Mouse (Mus musculus) kidney, adult 2 months (tissue): ENCODE results near the gene Elp4. TPM values are rescaled to one million over a fixed set of nuclear protein-coding genes. Genes with fewer than 3 reads are reported as not detected.

Source experiments
- DNase-seq: peaks from one replicate; pipeline ENCODE4 v3.0.0; 2021
- H3K27ac ChIP-seq: fragments of 200-500 bp; 2 replicates; pipeline ENCODE4 v1.5.1; 2012; ENCODE audit warnings: low read depth, low read length, control low read depth, inconsistent platforms; ENCODE audit not compliant: insufficient read depth
- H3K27me3 ChIP-seq: fragments of 200-500 bp; replicated peaks from 2 replicates; pipeline ENCODE4 v1.6.1; 2012; ENCODE audit warnings: mild to moderate bottlenecking, moderate library complexity, low read length, inconsistent platforms; ENCODE audit not compliant: control insufficient read depth, insufficient read depth
- H3K36me3 ChIP-seq: fragments of 200-500 bp; 2 replicates; pipeline ENCODE4 v1.6.1; 2012; ENCODE audit warnings: mild to moderate bottlenecking, moderate library complexity, low read length, inconsistent platforms; ENCODE audit not compliant: control insufficient read depth, insufficient read depth
- H3K4me1 ChIP-seq: fragments of 200-500 bp; 2 replicates; pipeline ENCODE4 v1.6.1; 2011; ENCODE audit warnings: low read length; ENCODE audit not compliant: control insufficient read depth, insufficient read depth
- H3K4me3 ChIP-seq: fragments of 200-500 bp; 2 replicates; pipeline ENCODE4 v1.5.1; 2011; ENCODE audit warnings: mild to moderate bottlenecking, low read depth, low read length, control low read depth; ENCODE audit not compliant: insufficient read depth
- CTCF ChIP-seq: fragments of 200-500 bp; conservative IDR thresholded peaks from 2 replicates; pipeline ENCODE4 v1.5.1; 2011; ENCODE audit warnings: low read depth, mild to moderate bottlenecking, control low read depth, low read length, moderate library complexity, mixed read lengths; ENCODE audit not compliant: insufficient read depth, insufficient read length
- POLR2A ChIP-seq: fragments of 200-500 bp; IDR thresholded peaks from one replicate; pipeline ENCODE4 v1.6.1; 2011; ENCODE audit warnings: low read depth, low read length, control low read depth
- WGBS: fragments of 180-500 bp; shearing (Covaris S2); methylation state at CpG from one replicate; pipeline ENCODE4 v1.1.7; 2018; 5-methylcytosine and 5-hydroxymethylcytosine counted together
- polyA plus RNA-seq: library from polyadenylated mRNA; depleted of rRNA; stranded (reverse); fragments of >200 nt; gene quantifications from 2 replicates; pipeline ENCODE4 v1.2.3, GENCODE M21; 2012

Elp4 gene
- polyA plus RNA-seq, 1 experiment = 3.3 TPM

DNA sequence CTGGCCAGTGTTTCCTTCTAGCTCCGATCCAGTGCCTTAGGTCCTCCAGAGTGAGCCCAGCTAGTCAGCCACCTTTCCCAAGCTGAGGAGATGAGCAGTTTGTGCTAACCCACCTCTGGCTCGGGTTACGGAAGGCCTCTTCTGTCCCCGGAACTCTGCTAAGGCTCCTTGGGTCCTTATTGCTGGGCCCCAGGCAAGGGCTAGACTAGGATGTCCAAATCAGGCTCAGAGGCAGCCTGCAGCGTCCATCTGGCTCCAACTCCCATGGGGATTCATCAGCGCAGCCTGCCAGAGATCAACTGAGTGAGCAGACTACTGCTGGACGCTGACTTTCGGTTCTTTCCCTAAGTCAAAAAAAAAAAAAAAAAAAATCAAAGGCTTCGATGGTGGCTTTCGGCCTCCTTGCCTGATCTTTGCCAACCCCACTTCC is 230.7 kb downstream of the Elp4 start:
- no peak overlapping the region for H3K27ac ChIP-seq

GRCm38 (mm10) chr2:105673054-105673453 is 231.3 kb downstream of the Elp4 start:
- Histone ChIP-seq H3K36me3 (no peaks in the 10 kb centered on the region), H3K4me1 (peaks cover 8% of the 10 kb centered on the region; the same call in 1 of the 2 replicates), H3K27me3 (peaks cover 20% of the 10 kb centered on the region), H3K4me3 (no peak overlapping the region), H3K27ac (no peak overlapping the region)
- TF ChIP-seq CTCF (no peak), POLR2A (no peak)
- 3% methylated on average over 6 of the region's 6 CpGs for WGBS
- no peak for DNase-seq

More for the DNA sequence above, 230.7 kb downstream of the Elp4 start:
- Histone ChIP-seq H3K4me1 (peaks cover 8% of the 10 kb centered on the region; the same call in 1 of the 2 replicates), H3K36me3 (no peaks in the 10 kb centered on the region), H3K27me3 (peaks cover 20% of the 10 kb centered on the region), H3K4me3 (no peak overlapping the region)
- 14% methylated on average over 10 of the region's 10 CpGs for WGBS
- TF ChIP-seq POLR2A = no peak
- TF ChIP-seq CTCF = no peak
- DNase-seq = no peak

DNA sequence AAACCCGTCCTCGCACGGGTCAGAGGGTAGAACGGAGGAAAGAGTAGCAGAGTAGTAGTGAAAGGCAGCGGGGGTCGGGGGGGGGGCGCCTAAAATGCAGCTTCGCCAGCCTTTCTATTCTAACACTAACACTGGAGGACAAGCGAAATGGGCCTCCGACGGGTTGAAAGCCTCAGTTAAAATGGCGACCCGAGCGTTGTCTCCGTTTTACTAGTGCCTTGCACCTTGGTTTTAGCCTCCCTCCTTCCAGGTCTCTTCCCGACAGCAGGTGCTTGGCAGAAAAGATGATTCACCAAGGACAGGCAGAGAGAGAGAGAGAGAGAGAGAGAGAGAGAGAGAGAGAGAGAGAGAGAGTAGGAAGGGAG is 231.8 kb downstream of the Elp4 start:
- no peak for DNase-seq
- Histone ChIP-seq H3K4me1 (peaks cover 8% of the 10 kb centered on the region; the same call in 1 of the 2 replicates), H3K4me3 (no peak overlapping the region), H3K36me3 (no peaks in the 10 kb centered on the region), H3K27ac (no peak overlapping the region), H3K27me3 (peaks cover 20% of the 10 kb centered on the region)
- 2% methylated on average over 16 of the region's 16 CpGs for WGBS
- TF ChIP-seq POLR2A (no peak), CTCF (no peak)

DNA sequence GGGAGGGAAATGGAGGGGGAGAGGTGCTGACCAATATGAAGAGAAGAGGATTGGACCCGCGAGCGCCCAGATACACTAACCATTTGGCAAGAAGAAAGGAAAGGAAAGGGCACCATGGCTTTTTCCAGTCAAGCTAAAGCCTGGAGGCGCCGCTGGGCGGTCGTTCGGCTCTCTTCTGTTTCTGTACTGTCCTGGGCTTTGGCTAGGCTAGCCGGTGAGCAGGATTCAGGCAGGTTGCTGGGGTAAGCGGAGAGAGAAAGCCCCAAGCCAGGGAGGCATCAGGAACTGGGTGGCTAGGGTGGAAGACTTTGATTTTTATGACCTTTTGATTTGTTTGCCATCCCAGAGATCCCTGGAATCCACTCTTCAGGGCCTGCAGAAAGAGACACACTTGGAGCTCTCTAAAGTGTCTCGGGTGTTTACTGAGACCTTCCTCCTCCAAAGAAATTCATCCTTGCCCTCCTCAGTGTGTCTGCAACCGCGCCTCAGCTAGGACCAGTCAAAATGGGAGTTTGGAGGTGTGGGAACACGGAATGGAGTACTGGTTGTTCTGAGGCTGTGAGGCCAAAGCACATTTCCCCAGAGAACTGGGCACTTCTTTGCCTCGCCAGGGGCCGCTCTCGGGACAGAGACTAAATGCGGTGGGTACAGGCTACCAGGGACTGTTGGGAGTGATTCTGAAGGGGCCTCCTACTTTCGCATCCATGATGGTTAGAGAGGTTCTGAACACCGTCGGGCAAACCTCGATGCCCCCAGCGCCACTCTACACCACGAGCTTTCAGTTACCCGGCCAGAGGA is 232.4 kb downstream of the Elp4 start:
- Histone ChIP-seq H3K36me3 (no peaks in the 10 kb centered on the region), H3K4me1 (peaks cover 8% of the 10 kb centered on the region; the same call in 1 of the 2 replicates), H3K4me3 (no peak overlapping the region), H3K27ac (no peak overlapping the region), H3K27me3 (peaks cover 18% of the 10 kb centered on the region)
- 8% methylated on average over 25 of the region's 25 CpGs for whole genome bisulfite sequencing
- no peak for TF ChIP-seq POLR2A
- TF ChIP-seq CTCF = no peak
- DNase-seq = no peak

GRCm38 (mm10) chr2:105671116-105671797 is 233.1 kb downstream of the Elp4 start:
- Histone ChIP-seq H3K4me3 (no peak overlapping the region), H3K36me3 (no peaks in the 10 kb centered on the region), H3K4me1 (peaks cover 4% of the 10 kb centered on the region; the same call in 1 of the 2 replicates), H3K27ac (no peak overlapping the region), H3K27me3 (peaks cover 15% of the 10 kb centered on the region)
- DNase-seq = no peak
- 10% methylated on average over 9 of the region's 9 CpGs for WGBS
- no peak for TF ChIP-seq CTCF
- TF ChIP-seq POLR2A = no peak

GRCm38 (mm10) chr2:105670731-105671095 is 233.7 kb downstream of the Elp4 start:
- DNase-seq = no peak
- Histone ChIP-seq H3K4me3 (no peak overlapping the region), H3K27me3 (peaks cover 13% of the 10 kb centered on the region), H3K36me3 (no peaks in the 10 kb centered on the region), H3K27ac (no peak overlapping the region), H3K4me1 (peaks cover 4% of the 10 kb centered on the region; the same call in 1 of the 2 replicates)
- TF ChIP-seq POLR2A = no peak
- TF ChIP-seq CTCF = no peak
- 8% methylated on average over 6 of the region's 6 CpGs for WGBS

GRCm38 (mm10) chr2:105669881-105670730 is 234.3 kb downstream of the Elp4 start:
- Histone ChIP-seq H3K27ac (no peak overlapping the region), H3K4me3 (no peak overlapping the region), H3K36me3 (no peaks in the 10 kb centered on the region), H3K4me1 (peaks cover 4% of the 10 kb centered on the region; the same call in 1 of the 2 replicates), H3K27me3 (peaks cover 13% of the 10 kb centered on the region)
- no peak for DNase-seq
- 4% methylated on average over 29 of the region's 29 CpGs for WGBS
- TF ChIP-seq CTCF = no peak
- TF ChIP-seq POLR2A = no peak
